Mouse (Mus musculus): ENCODE data around the gene Mip.
"Not testable (repeated sequence)": the region's sequence is repeated elsewhere in the genome, so short reads cannot be mapped to it uniquely, and the experiment has no call there.

The Mip gene

GRCm38 (mm10) chr10:128211390-128212108 is 14.1 kb upstream of the Mip start, which contains the start of gene Spryd4:
TSS of gene Spryd4 (minus strand) at chr10:128211807.
- DNase-seq (ENCODE audit: low read depth, low spot score): peak; percentile 95

- DNase-seq (ENCODE audit: low read depth, low spot score): no peak
Observed at GRCm38 (mm10) chr10:128212148-128212547, 13.5 kb upstream of the Mip start.

GRCm38 (mm10) chr10:128212871-128213323 is 12.7 kb upstream of the Mip start:
- DNase-seq (ENCODE audit: low read depth, low spot score): peak; percentile 82

DNA sequence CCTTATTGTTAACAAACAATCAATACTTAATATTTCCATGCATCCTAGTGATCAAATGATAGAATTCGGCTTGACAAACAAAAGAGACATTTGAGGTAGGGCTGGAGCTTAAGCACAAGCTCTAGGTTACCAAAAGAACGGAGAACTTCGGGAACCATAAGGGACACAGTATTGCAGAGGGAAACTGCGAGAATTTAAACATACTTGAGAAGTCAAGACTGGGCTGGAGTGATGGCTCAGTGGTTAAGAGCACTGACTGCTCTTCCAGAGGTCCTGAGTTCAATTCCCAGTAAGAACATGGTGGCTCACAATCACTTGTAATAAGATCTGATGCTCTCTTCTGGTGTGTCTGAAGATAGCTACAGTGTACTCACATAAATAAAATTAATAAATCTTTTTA is 11.5 kb upstream of the Mip start:
- DNase-seq (ENCODE audit: low read depth, low spot score): not testable (repeated sequence)

DNA sequence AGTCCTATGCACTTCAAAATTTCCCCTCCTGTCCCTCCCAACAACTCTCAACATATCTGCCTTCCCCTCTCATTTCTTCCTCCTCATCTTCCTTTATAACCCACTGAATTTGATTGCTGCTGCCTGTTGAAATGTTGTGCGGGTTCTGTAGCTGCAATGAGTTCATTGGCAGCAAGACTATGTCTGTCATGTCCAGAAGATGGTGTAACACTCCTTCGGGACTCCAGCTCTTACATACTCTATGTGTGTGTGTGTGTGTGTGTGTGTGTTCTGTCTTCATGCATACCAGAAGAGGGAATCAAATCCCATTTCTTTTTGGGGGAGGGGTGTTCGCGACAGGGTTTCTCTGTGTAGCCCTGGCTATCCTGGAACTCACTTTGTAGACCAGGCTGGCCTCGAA is 10.7 kb upstream of the Mip start:
- DNase-seq (ENCODE audit: low read depth, low spot score): no peak

DNA sequence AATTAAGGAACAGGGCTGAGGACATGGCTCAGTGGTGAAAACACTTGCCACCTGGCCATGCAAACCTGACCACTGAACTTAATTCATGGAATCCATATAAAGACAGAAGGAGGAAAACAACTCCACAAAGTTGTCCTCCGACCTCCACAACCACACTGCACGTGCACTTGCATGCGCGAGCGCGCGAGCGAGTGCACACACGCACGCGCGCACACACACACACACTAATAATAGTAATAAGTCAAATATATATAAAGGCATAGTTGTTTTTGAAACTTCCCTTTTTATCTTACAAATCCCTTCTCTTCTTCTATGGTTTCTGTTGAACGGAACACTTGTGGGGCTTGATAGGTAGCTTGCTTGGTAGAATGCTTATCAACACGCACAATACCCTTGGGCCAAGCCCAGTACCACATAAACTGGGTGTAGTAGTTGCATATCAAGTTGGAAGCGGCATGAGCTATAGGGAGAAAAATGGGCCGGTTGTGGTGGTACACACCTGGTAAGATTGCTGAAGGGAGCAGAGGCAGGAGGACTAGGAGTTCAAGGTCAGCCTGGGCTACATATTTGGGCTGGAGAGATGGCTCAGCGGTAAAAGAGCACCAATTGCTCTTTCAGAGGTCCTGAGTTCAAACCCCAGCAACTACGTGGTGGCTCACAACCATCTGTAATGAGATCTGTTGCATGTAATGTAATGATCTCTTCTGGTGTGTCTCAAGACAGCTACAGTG is 7.1 kb upstream of the Mip start:
- DNase-seq (ENCODE audit: low read depth, low spot score): no peak

DNA sequence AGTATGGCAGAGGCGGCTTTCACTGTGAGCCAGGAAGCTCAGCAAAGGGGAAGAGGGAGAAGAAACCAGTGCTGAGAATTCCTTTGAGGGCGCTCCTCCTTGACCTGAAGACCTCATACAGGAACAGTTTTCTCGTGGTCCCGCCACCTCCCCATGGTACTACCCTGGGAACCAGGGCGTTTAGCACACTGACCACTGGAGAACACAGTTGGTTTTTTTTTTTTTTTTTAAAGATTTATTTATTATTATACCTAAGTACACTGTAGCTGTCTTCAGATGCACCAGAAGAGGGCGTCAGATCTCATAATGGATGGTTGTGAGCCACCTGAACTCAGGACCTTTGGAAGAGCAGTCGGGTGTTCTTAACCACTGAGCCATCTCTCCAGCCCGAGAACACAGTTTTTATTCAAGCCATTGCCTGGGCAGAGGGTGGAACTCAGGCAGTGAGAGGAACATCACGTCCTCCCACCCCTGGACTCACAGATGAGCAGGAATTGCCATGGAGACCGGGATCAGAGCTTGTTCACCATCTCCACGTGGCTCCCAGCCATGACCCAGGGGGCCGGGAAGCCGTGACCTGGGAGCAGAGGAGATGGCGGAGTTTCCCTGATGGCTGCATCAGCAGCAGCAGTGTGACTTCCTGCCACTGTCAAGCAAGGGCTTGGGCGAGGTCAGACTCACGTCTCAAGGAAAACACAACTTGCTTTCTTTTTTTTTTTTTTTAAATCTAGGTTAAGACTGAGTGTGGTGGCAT is 3.9 kb upstream of the Mip start:
- peak; percentile 58 for DNase-seq (ENCODE audit: low read depth, low spot score)

GRCm38 (mm10) chr10:128225064-128225463 is 574 bp upstream of the Mip start:
- no peak for DNase-seq (ENCODE audit: low read depth, low spot score)

GRCm38 (mm10) chr10:128227592-128227991 is 2.0 kb downstream of the Mip start:
- no peak for DNase-seq (ENCODE audit: low read depth, low spot score)

DNA sequence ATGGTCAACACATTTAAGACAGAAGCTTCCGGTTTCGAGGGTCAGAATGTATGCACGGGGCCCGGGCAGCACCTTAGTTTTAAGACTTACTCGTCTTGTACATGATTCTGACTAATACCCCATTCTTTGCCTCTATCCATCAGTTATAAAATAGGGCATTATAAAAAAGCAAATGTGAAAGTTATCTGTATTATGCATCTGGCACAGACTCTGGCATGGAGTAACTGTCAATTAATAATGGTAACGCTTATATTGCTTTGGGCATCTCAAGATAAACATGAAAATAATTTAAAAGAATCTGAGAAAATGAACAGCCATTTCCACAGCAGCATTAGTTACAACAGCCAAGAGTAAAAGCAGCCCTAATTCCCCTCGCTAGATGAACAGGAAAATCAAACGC is 2.4 kb downstream of the Mip start:
- DNase-seq (ENCODE audit: low read depth, low spot score): no peak

GRCm38 (mm10) chr10:128230582-128230981 is 4.9 kb downstream of the Mip start:
- no peak for DNase-seq (ENCODE audit: low read depth, low spot score)

GRCm38 (mm10) chr10:128231146-128231545 is 5.5 kb downstream of the Mip start:
- no peak for DNase-seq (ENCODE audit: low read depth, low spot score)

- DNase-seq (ENCODE audit: low read depth, low spot score): peak; percentile 83
Observed at GRCm38 (mm10) chr10:128231697-128232419, 6.2 kb downstream of the Mip start, which contains the start of gene Timeless. TSS of gene Timeless (plus strand) at chr10:128232065.

DNA sequence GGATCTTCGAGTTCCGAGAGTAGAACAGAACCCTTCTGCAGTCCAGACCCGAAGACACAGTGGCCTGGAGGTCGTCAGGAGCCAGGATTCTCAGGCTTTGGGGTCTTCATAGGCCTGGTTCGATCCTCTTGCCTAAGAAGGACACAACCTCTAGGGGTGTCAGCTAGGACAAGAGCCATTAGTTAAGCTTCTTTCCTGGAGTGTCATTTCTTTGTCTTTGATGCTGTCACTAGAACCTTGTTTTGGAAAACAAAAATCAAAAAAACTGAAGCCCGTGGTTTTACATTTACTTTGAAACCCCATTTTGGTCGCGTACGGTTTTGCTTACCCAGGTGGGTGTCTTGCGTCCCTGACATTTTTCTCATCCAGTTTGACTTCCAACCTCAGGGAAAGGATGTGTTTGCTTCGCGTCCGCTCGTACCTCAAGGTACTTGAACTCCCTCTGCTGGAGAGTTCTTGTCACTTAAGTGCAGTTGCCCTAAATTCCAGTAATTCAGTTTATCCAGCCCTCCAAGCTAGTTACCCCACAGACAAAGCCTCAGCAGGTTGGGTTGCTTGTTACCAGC is 6.9 kb downstream of the Mip start:
- peak; percentile 92 for DNase-seq (ENCODE audit: low read depth, low spot score)

- no peak for DNase-seq (ENCODE audit: low read depth, low spot score)
Observed at GRCm38 (mm10) chr10:128236321-128236720, 10.7 kb downstream of the Mip start.

DNA sequence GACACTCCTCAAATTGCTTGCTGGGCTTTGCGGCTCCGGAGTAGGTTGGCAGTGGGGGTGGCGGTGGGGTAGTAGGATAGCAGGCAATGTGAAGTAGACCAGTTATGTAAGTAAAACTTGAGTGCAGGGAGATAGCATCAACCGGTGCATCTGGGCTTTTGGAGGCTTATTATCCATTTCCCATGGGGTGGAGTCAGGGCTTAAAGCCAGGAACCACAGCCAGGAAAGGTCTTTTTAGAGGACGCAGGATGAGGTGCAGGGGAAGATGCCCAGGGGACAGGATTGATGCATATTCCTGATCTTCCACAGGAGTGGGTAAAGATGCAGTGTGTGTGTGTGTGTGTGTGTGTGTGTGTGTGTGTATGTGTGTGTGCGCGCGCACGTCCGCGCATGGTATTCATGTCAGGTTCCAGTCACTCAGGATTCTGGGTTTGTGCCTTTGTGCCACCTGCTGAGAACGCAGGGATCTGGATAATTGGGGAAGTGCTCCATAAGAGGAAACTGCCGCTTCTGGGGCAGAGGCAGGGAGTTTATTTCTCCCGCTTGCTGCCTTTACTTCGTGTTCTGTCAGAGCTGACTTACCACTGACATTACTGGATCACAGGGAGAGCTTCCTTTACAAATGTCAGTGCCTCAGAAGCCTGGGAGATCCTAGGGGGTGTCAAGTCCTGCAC is 12.3 kb downstream of the Mip start:
- DNase-seq (ENCODE audit: low read depth, low spot score): no peak

- no peak for DNase-seq (ENCODE audit: low read depth, low spot score)
Observed at GRCm38 (mm10) chr10:128239140-128239539, 13.5 kb downstream of the Mip start.

GRCm38 (mm10) chr10:128240131-128240530 is 14.5 kb downstream of the Mip start:
- DNase-seq (ENCODE audit: low read depth, low spot score): no peak

- no peak for DNase-seq (ENCODE audit: low read depth, low spot score)
Observed at GRCm38 (mm10) chr10:128243252-128243651, 17.6 kb downstream of the Mip start.

DNA sequence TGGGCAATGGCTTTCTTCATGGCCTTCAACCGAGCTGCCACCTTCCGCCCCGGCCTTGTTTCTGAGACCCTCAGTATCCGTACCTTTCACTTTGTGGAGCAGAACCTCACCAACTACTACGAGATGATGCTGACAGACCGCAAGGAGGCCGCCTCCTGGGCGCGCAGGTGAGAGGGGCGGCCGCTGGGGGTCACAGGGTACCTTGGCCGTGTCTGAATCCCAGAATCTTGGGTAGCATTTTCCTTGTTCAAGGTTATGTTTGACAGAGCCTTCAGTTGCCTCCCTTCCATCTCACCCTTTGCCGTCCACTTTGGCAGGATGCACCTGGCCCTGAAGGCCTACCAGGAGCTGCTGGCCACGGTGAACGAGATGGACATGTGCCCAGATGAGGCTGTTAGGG is 18.5 kb downstream of the Mip start:
- DNase-seq (ENCODE audit: low read depth, low spot score): no peak
